Mouse (Mus musculus) spleen, adult 10 weeks (tissue): ENCODE measurements around the gene Cnst. TPM values are rescaled to one million over a fixed set of nuclear protein-coding genes. Genes with fewer than 3 reads are reported as not detected.

ENCODE experiments used
- polyA plus RNA-seq: library from polyadenylated mRNA; stranded (reverse); fragments of 350-450 nt; fragmentation: Illumina TruSeq; extraction: RNeasy Lipid Tissue Mini Kit (QIAGEN cat#74804); gene quantifications from one replicate; pipeline ENCODE4 v1.2.3, GENCODE M21; 2015; ENCODE audit warnings: low replicate concordance; ENCODE audit not compliant: insufficient read depth

The Cnst gene
- 18.6 TPM for polyA plus RNA-seq

DNA sequence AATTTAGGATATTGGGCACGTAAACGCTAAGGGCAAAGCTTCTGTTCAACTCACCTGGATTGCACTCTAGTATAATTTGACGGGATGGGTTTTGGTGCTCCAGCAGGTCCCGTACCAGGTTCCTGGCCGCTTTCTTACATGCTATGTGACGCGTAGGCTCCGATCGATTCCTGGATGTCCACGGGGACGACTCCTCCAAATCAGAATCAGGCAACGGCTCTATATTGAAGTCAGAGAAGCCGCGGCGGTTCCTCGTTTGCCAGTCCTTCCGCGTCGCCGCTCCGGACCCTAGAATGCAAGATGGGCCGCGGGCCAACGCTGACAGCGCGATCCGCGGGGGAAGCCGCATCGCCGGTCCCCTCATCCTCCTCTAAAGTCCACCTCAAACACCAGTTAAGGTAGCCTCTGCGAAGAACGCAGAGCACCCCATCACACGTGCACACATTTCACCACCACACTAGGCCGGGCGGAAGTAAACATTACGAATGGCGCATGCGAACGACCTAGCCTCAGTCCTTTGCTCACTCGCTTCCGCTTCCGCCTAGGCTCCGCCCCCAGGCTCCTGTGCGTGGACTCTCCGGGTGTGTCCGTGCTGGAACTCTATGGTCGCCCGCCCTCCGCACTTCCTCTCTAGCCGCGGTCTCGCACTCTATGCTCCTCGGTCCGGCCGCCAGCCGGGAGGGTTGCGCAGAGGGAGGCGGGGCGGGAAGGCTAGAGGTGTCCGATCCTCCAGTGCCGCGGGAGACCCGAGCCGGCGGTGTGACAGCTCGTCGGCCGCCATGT, at the start of gene Cnst, which contains the start of gene Tfb2m:
Gene Cnst (plus strand): TSS at position 603 of the 783 bp plus-strand sequence.
Gene Tfb2m (minus strand): TSS at position 500 of the 783 bp plus-strand sequence.

DNA sequence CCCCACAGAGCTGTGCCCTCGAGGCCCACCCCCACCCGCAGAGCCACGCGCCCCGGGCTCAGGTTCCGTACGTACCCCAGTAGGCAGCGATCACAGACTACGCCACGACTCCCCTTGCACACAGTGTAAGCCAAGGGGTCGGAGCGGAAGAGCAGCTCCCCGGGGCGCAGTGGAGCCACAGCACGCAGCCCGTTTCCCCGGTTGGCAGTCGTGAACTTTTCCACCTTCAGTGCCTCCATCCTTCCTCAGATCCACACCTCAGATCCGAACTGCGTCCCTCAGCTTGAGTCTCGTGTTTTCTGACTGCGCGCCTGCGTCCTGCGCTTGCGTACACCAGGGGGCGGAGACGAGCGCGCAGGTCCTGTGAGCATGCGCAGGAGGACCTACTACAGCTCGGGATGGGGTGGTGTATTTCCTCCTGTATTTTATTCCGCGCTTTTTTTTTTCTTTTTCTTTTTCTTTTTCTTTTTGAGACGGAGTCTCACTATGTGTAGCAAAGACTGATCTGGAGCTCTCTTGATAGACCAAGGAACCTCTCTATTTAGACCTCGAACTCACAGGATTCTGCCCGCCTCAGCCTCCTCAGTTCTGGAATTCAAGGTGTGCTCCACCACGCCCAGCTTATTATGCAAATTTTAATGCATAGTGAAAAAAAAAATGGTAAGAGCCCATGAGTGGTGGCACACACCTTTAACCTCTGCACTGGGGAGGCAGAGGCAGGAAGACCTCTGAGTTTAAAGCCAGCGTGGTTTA, 28.3 kb upstream of the Cnst start, which contains the start of gene Smyd3:
Gene Smyd3 (minus strand): TSS at position 329 of the 753 bp plus-strand sequence.

DNA sequence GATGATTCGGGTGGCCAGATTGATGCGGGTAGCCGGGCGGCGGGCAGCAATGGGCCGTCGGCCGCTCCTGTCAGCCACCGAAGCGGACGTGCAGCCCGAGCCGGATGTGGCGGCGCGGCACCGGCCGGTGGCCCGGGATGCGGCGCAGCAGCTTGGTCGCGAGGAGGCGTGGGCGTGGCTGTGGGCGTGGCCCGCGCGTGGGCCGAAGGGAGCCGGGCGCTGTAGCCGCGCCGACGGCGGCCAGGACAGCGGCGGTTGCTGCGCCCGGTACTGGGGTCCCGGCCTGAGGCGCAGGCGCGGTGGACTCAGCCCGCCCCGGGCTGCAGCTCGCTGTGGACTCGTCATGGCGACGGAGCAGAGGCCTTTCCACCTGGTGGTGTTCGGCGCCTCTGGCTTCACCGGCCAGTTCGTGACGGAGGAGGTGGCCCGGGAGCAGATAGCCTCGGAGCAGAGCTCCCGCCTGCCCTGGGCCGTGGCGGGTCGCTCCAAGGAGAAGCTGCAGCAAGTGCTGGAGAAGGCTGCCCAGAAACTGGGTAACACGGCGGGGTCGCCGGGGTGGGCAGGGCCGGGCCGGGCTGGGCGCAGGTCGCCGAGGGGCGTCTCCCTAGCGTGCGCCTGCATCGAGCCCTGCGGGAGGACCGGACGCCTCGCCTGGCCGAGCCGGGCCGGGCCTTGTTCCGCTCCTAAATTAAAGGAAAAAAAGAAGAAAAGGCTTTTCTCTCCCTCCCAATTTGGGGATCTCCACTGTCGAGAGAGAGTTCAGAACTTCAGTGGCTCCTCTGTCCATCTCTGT, 122.0 kb downstream of the Cnst start, which contains the start of gene Sccpdh:
Gene Sccpdh (plus strand): TSS at position 198 of the 793 bp plus-strand sequence.

Other genes starting within 250 kb of the Cnst start
- 10.3 TPM for gene Smyd3, start 28.3 kb upstream of the Cnst start, polyA plus RNA-seq
- gene Tfb2m, start 103 bp upstream of the Cnst start, polyA plus RNA-seq = 48.3 TPM
- gene Sccpdh, start 121.8 kb downstream of the Cnst start, polyA plus RNA-seq = 11.5 TPM
- not detected for gene Kif28, start 198.9 kb downstream of the Cnst start, polyA plus RNA-seq